Mouse (Mus musculus): ENCODE measurements around the gene Coa7.

GRCm38 (mm10) chr4:108387106-108387505, 59.2 kb downstream of the Coa7 start:
- TF ChIP-seq POLR2A (IDR thresholded peaks at IDR 0.05; ENCODE audit: low read depth, low read length) (no peak), CTCF (IDR thresholded peaks at IDR 0.05; ENCODE audit: extremely low read depth, insufficient read length, insufficient replicate concordance, low read depth, low read length) (no peak)

All from small intestine, adult 2 months (tissue).